In genomic region chr10:39484382-39484826, GRCm38 (mm10) we compare ENCODE assay signal across 12 mouse cellular contexts.
DNase-seq lines count a peak whose midpoint lies in the region; ATAC-seq and TF ChIP-seq lines count a peak whose summit lies in the region.
"Had no signal": no experiment of that assay in that cellular context is flagged by ENCODE, and none has a peak within 500 bp of the region (broad histone marks: within the 10 kb centered on the region; RNA-seq: fewer than 3 reads in every experiment).

No protein-coding gene starts in this region.

- 40% methylated on average over 8 of the region's 8 CpGs for WGBS in midbrain, embryonic 10.5 days
- 49% methylated on average over 8 of the region's 8 CpGs for whole genome bisulfite sequencing in cerebellum, adult 2 months

- peaks cover 8% of the 10 kb centered on the region for H3K36me3 ChIP-seq in midbrain, embryonic 10.5 days

- peak overlapping the region; percentile 38; the same call in 1 of the 2 replicates for H3K27ac ChIP-seq in midbrain, embryonic 10.5 days (replicated peaks)
- H3K27ac ChIP-seq in cerebellum, adult 2 months (ENCODE audit: insufficient read depth, low read length): no peak overlapping the region

- intact Hi-C loops in left cerebral cortex, postnatal 10 days (cut with DNase I): no loop called here

- no peaks in the 10 kb centered on the region; the same call in 1 of the 2 replicates for H3K9me3 ChIP-seq in midbrain, embryonic 10.5 days (replicated peaks)

- peak; percentile 44; the same call in 1 of the 2 replicates for ATAC-seq in granulocyte monocyte progenitor cell, adult 5-6 weeks (replicated peaks; ENCODE audit: poor library complexity, severe bottlenecking)

- no peak for TF ChIP-seq POLR2A in brain, embryonic 14.5 days (IDR thresholded peaks at IDR 0.05; ENCODE audit: borderline replicate concordance, extremely low read depth, insufficient read depth, insufficient read length, poor library complexity, severe bottlenecking)
- no peak for TF ChIP-seq POLR2A in cerebellum, adult 2 months (IDR thresholded peaks at IDR 0.05; ENCODE audit: borderline replicate concordance, insufficient read depth, low read length)

- H3K27me3 ChIP-seq in midbrain, embryonic 10.5 days (ENCODE audit: low read depth, poor library complexity, severe bottlenecking): no peaks in the 10 kb centered on the region
- H3K27me3 ChIP-seq in cerebellum, adult 2 months (ENCODE audit: control insufficient read depth, insufficient read depth, low read length): no peaks in the 10 kb centered on the region
- H3K27me3 ChIP-seq: megakaryocyte, embryonic 14.5 days had no signal

- peak; percentile 46 for DNase-seq in CD4-positive helper T cell, adult 2 months (ENCODE audit: low read depth, low spot score)
- DNase-seq in brain, embryonic 14.5 days (ENCODE audit: low read depth): peak; percentile 88
- DNase-seq in midbrain, embryonic 10.5 days (ENCODE audit: low spot score): no peak
- DNase-seq in left cerebral cortex, postnatal 10 days (ENCODE audit: extremely low spot score in 1 of 2, low spot score in 2 of 2): no peak
- DNase-seq in spleen, postnatal 4 days (ENCODE audit: low spot score in 2 of 2): no peak
- DNase-seq in cerebellum, adult 2 months: no peak
- DNase-seq in spleen, adult 12 weeks (ENCODE audit: low spot score): no peak
- DNase-seq: gastrocnemius, postnatal 36 days; layer of hippocampus, postnatal 36 days; spleen, adult 18-20 months had no signal

- peak; percentile 6; the same call in 1 of the 2 replicates for TF ChIP-seq CTCF in brain, embryonic 14.5 days (IDR thresholded peaks at IDR 0.05; ENCODE audit: borderline replicate concordance, extremely low read depth, insufficient read depth, insufficient read length)
- no peak for TF ChIP-seq CTCF in cerebellum, adult 2 months (IDR thresholded peaks at IDR 0.05; ENCODE audit: borderline replicate concordance, insufficient read depth, low read depth, low read length)

- no peak overlapping the region for H3K4me3 ChIP-seq in midbrain, embryonic 10.5 days
- no peak overlapping the region for H3K4me3 ChIP-seq in cerebellum, adult 2 months (replicated peaks; ENCODE audit: insufficient read depth, low read depth, low read length)
- H3K4me3 ChIP-seq: megakaryocyte, embryonic 14.5 days had no signal

- peaks cover 42% of the 10 kb centered on the region for H3K4me1 ChIP-seq in midbrain, embryonic 10.5 days
- peaks cover 20% of the 10 kb centered on the region; the same call in 1 of the 2 replicates for H3K4me1 ChIP-seq in cerebellum, adult 2 months (ENCODE audit: control insufficient read depth, insufficient read depth, low read length)

Comparison
In these comparisons a context has a peak if more than half of its experiments do, and no peak if none do; other contexts are left out.
1. DNase-seq: peak in CD4-positive helper T cell, adult 2 months (single experiment) and brain, embryonic 14.5 days (single experiment); none in midbrain, embryonic 10.5 days (single experiment), left cerebral cortex, postnatal 10 days (0 of 2), spleen, postnatal 4 days (0 of 2), cerebellum, adult 2 months (0 of 2) and spleen, adult 12 weeks (single experiment).